Mouse (Mus musculus): ENCODE results near the gene Recql. TPM values are rescaled to one million over a fixed set of nuclear protein-coding genes. Genes with fewer than 3 reads are reported as not detected.

Gene Recql
- 6.2 and 6.6 TPM in 2 replicates for polyA plus RNA-seq (2012; rRNA removed)

GRCm38 (mm10) chr6:142387011-142387754, at the start of gene Recql, which contains the start of gene Golt1b:
Gene Recql (minus strand): TSS chr6:142387087.
Gene Golt1b (plus strand): TSS chr6:142387221.

DNA sequence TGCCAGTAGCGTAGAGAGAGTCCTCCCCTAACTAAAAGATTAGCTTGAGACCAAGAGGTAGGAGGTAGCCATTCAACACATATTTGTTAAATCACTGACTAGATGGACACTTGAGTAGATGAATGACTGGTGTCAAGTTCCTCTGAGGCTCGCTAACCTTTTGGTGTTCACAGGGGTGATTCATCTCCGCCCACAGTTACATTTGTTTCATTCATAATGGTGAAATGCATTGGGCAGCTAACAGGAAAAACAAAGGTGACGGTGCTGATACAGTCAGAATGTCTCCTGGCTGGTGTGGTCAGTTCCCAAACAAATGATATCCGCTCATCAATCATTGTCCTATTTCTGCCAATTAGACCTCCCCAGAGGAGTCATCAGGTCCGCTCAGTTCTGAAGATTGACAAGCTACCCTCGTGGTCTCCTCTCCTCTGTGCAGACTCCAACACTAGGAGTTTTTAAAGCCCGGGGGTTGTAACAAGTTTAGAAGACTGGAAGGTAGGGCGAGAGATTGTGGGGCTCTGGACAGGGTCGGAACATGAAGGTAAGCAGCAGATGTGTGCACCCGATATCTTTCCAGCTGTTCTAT, 26.1 kb upstream of the Recql start, which contains the start of gene Spx:
Gene Spx (plus strand): TSS at position 536 of the 586 bp plus-strand sequence.

GRCm38 (mm10) chr6:142345440-142346038, 41.3 kb downstream of the Recql start, which contains the start of gene Pyroxd1:
Gene Pyroxd1 (plus strand): TSS chr6:142345654.

GRCm38 (mm10) chr6:142322881-142323280, 64.0 kb downstream of the Recql start, which contains the start of gene Slco1a5:
Gene Slco1a5 (minus strand): TSS chr6:142322981.

Other genes starting within 250 kb of the Recql start
- not detected in 2 replicates for gene Slco1a6, start 178.6 kb downstream of the Recql start, polyA plus RNA-seq (2012; rRNA removed)
- 0.47 TPM in 1 of 2 replicates, not detected in the other for gene Iapp, start 88.7 kb downstream of the Recql start, polyA plus RNA-seq (2012; rRNA removed)
- not detected in 2 replicates for gene Slco1a5, start 64.1 kb downstream of the Recql start, polyA plus RNA-seq (2012; rRNA removed)
- 4.6 and 4.8 TPM in 2 replicates for gene Pyroxd1, start 41.4 kb downstream of the Recql start, polyA plus RNA-seq (2012; rRNA removed)
- 5.0 and 5.8 TPM in 2 replicates for gene Golt1b, start 134 bp upstream of the Recql start, polyA plus RNA-seq (2012; rRNA removed)
- gene Spx, start 26.4 kb upstream of the Recql start, polyA plus RNA-seq (2012; rRNA removed), result 0.28 and 0.31 TPM in 2 replicates
- 80.3 and 82.5 TPM in 2 replicates for gene Gys2, start 86.0 kb upstream of the Recql start, polyA plus RNA-seq (2012; rRNA removed)
- gene Ldhb, start 120.9 kb upstream of the Recql start, polyA plus RNA-seq (2012; rRNA removed), result 10.7 and 12.4 TPM in 2 replicates
- 3.2 TPM in 2 replicates for gene Kcnj8, start 184.5 kb upstream of the Recql start, polyA plus RNA-seq (2012; rRNA removed)